Mouse (Mus musculus) splenic B cell, adult 2 months (primary cell): ENCODE data around the gene Inhbe.

Experiments used
- DNase-seq: peaks from one replicate; pipeline ENCODE4 v3.0.0-alpha.2; 2011; ENCODE audit warnings: low read depth, low spot score
- H3K27me3 ChIP-seq: 2 replicates; pipeline ENCODE4 v1.6.1; 2012; ENCODE audit warnings: mild to moderate bottlenecking, low read length, moderate library complexity, mixed read lengths; ENCODE audit not compliant: control insufficient read depth, poor library complexity, insufficient read depth, severe bottlenecking
- H3K36me3 ChIP-seq: 2 replicates; pipeline ENCODE4 v1.6.1; 2012; ENCODE audit warnings: mild to moderate bottlenecking, low read length, moderate library complexity, mixed read lengths; ENCODE audit not compliant: control insufficient read depth, poor library complexity, insufficient read depth, severe bottlenecking

Gene Inhbe

GRCm38 (mm10) chr10:127353909-127354895 is at the start of gene Inhbe:
Gene Inhbe, minus strand, starts transcription at chr10:127354411.
- no peak for DNase-seq
- H3K36me3 ChIP-seq = no peaks in the 10 kb centered on the region
- no peaks in the 10 kb centered on the region for H3K27me3 ChIP-seq

DNA sequence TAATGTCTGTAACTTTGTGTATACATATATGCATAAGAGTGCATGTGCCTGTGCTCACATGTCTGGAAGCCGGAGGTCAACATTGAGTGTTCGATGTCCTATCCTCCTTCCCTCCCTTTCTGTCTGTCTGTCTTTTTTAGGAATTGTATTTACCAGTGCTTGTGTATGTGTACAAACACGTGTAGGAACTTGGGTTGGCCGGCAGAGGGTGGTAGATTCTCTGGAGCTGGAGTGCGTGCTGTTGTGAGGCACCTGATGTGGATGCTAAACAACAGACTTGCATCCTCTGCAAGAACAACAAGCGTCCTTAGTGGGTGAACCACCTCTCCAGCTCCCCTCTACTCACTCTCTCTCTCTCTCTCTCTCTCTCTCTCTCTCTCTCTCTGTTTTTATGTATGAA is 37.6 kb upstream of the Inhbe start:
- H3K36me3 ChIP-seq = no peaks in the 10 kb centered on the region; the same call in 1 of the 2 replicates
- DNase-seq = no peak

GRCm38 (mm10) chr10:127381743-127382134 is 27.5 kb upstream of the Inhbe start:
- Histone ChIP-seq H3K36me3 (no peaks in the 10 kb centered on the region), H3K27me3 (no peaks in the 10 kb centered on the region)
- no peak for DNase-seq

More for the DNA sequence above, 37.6 kb upstream of the Inhbe start:
- no peaks in the 10 kb centered on the region for H3K27me3 ChIP-seq

GRCm38 (mm10) chr10:127380767-127381742 is 26.8 kb upstream of the Inhbe start:
- DNase-seq = peak; percentile 58
- H3K36me3 ChIP-seq = no peaks in the 10 kb centered on the region

GRCm38 (mm10) chr10:127380251-127380691 is 26.1 kb upstream of the Inhbe start, which contains the start of gene R3hdm2:
Gene R3hdm2, plus strand, starts transcription at chr10:127380327.
- no peaks in the 10 kb centered on the region for H3K27me3 ChIP-seq
- H3K36me3 ChIP-seq = no peaks in the 10 kb centered on the region
- DNase-seq = peak; percentile 94

More at GRCm38 (mm10) chr10:127380767-127381742, 26.8 kb upstream of the Inhbe start:
- no peaks in the 10 kb centered on the region for H3K27me3 ChIP-seq

GRCm38 (mm10) chr10:127379654-127380053 is 25.4 kb upstream of the Inhbe start:
- H3K27me3 ChIP-seq = no peaks in the 10 kb centered on the region
- DNase-seq = no peak
- H3K36me3 ChIP-seq = no peaks in the 10 kb centered on the region

DNA sequence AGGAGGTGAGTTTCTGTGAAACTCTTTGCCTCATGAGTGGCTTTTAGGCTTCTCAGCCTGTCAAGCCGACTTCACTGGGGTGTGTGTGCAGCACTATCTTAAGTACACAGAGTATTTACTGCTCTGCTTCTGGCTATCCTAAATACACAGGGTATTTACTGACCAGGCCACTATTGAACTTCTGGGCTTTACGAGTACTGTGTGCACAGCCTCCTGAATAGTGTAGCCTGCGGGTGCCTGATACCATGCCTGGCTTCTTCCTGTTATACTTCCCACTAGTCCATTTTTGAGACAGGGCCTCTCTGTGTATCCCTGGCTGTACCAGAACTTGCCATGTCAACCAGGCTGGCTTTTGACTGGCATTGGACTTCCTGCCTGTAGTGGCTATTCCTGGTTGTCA is 23.5 kb upstream of the Inhbe start:
- no peak for DNase-seq
- no peaks in the 10 kb centered on the region for H3K27me3 ChIP-seq
- no peaks in the 10 kb centered on the region for H3K36me3 ChIP-seq

- H3K36me3 ChIP-seq = no peaks in the 10 kb centered on the region
- DNase-seq = no peak
- no peaks in the 10 kb centered on the region; the same call in 1 of the 2 replicates for H3K27me3 ChIP-seq
These were observed 16.8 kb upstream of the Inhbe start for GRCm38 (mm10) chr10:127371023-127371422.

GRCm38 (mm10) chr10:127369834-127370820 is 15.9 kb upstream of the Inhbe start, which contains the start of gene Inhbc:
Gene Inhbc, minus strand, starts transcription at chr10:127370431.
- Histone ChIP-seq H3K27me3 (no peaks in the 10 kb centered on the region; the same call in 1 of the 2 replicates), H3K36me3 (no peaks in the 10 kb centered on the region)
- no peak for DNase-seq

- Histone ChIP-seq H3K27me3 (no peaks in the 10 kb centered on the region; the same call in 1 of the 2 replicates), H3K36me3 (no peaks in the 10 kb centered on the region)
- no peak for DNase-seq
These were observed 14.1 kb upstream of the Inhbe start for GRCm38 (mm10) chr10:127368273-127368672.

DNA sequence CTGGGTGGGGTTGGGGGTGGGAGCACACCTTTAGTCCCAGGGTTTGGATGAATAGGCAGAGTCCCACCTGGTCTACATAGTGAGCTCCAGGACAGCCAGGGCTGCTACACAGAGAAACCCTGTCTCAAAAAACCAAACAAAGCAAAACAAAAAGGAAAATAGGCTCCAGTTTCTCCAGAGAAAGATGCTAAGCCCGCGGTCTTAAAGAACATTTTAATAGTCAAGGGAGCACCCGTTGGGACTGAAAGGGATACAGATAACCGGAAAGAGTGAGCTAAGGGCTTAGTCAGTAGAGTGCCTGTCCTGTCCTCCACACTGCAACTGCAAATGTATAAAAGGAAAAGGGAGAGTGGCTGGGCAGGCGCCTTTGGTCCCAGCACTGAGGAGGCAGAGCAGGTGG is 12.9 kb upstream of the Inhbe start:
- no peaks in the 10 kb centered on the region; the same call in 1 of the 2 replicates for H3K27me3 ChIP-seq
- no peaks in the 10 kb centered on the region for H3K36me3 ChIP-seq
- DNase-seq = no peak

- DNase-seq = no peak
- Histone ChIP-seq H3K36me3 (no peaks in the 10 kb centered on the region), H3K27me3 (no peaks in the 10 kb centered on the region)
These were observed 6.5 kb upstream of the Inhbe start for GRCm38 (mm10) chr10:127360714-127361113.

GRCm38 (mm10) chr10:127355336-127355735 is 1.1 kb upstream of the Inhbe start:
- DNase-seq = no peak

More at GRCm38 (mm10) chr10:127355336-127355735, 1.1 kb upstream of the Inhbe start:
- H3K36me3 ChIP-seq = no peaks in the 10 kb centered on the region
- no peaks in the 10 kb centered on the region for H3K27me3 ChIP-seq
